Mouse (Mus musculus) kidney, postnatal 25 days (tissue): ENCODE data around the gene Lmbrd2.
A peak's percentile ranks its signal among the peaks of the same experiment; 100 is the strongest.

Source experiments
- DNase-seq, 2 experiments: peaks; one replicate each; pipeline ENCODE4 v3.0.0; 2021; ENCODE audit warnings: mixed read lengths in 2 of 2

Lmbrd2 gene

DNA sequence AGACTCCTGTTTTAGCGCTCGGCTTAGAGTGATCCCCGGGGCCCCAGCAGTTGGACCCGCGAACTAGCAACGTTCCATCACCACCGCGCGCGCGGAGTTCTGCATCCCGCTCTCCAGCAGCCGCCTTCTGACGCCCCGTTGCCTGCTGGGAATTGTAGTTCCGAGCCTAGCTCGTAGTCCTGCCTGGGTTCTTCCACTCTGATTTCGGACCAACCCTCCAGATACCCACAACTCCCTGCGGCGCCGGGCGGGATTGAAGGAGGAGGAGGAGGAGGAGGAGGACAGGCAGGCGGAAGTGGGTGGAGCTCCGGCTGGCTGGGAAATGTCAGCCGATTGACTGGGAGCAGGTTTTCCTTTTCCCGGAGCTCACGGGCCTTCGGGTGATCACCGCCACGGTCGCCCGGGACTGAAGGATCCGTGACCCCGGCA is at the start of gene Lmbrd2:
Lmbrd2 (plus strand) TSS at position 299 of the 429 bp plus-strand sequence.
- DNase-seq, result peak; percentile 97 to 98

- no peak for DNase-seq
Observed at GRCm38 (mm10) chr15:9090662-9091061, 49.7 kb upstream of the Lmbrd2 start.

- DNase-seq, result no peak
Observed at GRCm38 (mm10) chr15:9093598-9094365, 46.6 kb upstream of the Lmbrd2 start.

DNA sequence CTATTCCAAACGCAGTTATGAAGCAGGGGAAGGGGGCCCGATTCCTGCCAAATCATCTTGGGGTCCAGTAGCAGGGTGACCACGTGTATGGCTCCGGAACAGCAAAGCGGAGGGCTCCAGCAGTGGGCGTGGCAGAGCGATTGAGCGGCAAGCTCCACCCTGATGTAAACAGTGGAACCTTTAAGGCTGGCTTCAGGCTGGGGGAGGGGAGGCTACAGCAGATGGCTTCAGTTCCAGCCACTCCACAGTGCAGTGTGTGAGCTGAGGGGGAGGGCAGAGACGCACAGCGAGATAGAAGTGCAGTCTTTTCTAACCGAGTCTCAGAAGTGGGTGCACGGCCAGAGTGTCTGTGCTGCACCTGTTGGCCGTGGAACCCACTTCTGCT is 46.0 kb upstream of the Lmbrd2 start:
- DNase-seq, result no peak

DNA sequence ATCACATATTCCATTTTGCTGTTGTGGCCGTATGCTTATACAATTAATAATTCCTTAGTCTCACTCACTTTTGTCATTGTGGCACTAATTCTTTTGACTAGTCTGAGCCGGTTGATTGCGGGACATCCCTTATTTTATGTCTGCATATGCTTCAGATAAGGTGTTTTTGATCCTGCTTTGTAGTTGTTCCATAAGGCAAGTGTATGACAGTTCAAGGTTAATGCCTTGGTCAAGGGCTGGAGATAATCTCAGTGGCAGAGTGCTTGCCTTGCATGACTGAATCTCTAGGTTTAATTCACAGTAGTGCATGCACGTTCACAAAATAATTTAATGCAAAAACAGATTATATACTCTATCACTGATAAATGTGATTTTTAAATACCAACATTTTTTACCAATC is 43.5 kb upstream of the Lmbrd2 start:
- no peak for DNase-seq

DNA sequence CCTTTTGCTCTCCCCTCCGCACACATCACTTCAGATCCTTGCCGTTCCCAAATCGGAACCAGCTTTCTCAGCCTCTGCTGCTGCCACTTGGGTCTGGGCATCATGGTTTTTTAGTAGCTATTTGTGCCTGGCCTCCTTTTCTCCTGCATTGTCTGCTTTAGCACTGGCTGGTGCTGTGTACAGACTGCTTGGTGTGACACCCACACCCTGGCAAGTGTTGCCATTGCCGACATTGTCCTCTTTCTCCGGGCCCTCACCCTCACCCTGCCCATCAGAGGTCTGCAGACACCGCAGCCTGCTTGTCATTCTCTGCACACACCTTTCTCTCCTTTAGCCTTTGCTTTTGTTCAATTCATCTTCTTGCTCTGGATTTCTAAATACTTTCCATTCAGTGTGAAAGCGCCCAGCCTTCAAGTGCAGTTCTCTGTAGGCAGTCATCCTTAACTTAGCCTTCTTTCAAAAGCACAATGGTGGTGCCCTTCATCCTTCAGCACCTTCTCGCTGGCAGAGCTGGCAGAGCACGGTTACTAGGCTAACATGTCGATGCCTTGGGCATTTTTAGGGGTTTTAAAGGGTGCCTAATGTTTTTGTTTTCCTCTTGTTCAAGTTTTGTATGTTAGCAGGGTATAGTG is 39.8 kb upstream of the Lmbrd2 start:
- no peak for DNase-seq

GRCm38 (mm10) chr15:9106303-9107074 is 33.9 kb upstream of the Lmbrd2 start:
- DNase-seq, result no peak

- no peak for DNase-seq
Observed at GRCm38 (mm10) chr15:9110526-9111347, 29.6 kb upstream of the Lmbrd2 start.

DNA sequence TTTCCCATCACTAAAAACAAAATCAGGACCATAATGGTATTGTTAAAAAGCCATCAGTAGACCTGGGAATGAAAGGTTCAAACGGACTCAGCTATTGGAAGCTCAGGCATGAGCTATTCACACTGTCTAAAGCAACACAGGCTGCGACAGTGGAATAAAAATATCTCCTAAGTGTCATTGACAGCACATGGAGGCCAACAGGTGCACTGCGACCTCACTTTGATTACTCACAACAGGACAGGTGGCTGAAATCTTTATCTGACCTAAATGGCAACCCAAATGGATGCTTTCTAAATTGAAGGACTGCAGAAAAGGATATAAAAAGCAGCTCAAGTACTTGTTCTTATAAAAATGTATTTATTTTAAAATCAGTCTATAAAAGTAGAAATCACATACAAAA is 28.7 kb upstream of the Lmbrd2 start:
- DNase-seq, result no peak

DNA sequence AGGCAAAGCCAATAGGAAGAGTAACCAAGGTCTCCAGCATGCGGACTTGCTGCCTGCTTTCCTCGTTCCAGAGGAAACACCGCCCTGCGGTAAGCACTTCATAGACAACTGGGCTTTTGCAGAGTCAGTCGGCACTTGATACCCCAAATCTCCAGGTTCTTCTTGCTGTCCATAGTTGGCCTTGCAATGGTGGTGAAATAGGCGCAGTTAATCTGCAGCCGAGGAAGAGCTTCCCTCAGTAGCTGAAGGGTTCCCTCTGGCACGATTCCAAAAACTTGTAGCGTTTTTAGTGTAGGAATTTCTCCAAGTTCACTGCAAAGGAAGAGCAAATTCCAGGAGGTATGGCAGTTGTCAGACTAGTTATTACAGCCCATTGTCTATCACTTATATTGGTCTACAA is 26.8 kb upstream of the Lmbrd2 start:
- DNase-seq, result no peak

- DNase-seq, result no peak
Observed at GRCm38 (mm10) chr15:9114131-9114530, 26.2 kb upstream of the Lmbrd2 start.

- peak; percentile 40 to 50 for DNase-seq
Observed at GRCm38 (mm10) chr15:9114599-9114998, 25.8 kb upstream of the Lmbrd2 start.

- peak; percentile 26 to 61 for DNase-seq
Observed at GRCm38 (mm10) chr15:9118852-9119251, 21.5 kb upstream of the Lmbrd2 start.

DNA sequence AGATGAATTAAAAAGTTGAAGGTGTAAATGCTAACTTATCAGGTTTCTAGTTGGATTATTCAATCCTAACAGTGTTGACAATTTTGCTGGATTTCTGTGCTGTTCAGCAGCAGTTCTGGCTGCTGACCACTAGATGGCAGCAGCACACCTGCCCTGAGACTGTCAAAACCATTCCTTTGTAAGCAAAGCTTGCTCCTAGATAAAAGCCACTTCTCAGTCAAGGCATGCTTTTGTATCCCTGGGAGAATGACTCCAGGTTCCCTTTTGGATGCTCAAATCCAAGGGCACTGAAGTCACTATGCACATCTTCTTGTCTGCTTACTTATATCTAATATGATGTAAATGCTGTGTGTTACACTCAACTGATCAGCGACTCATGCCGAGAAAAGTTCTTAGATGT is 20.3 kb upstream of the Lmbrd2 start:
- peak; percentile 28 to 48 for DNase-seq

DNA sequence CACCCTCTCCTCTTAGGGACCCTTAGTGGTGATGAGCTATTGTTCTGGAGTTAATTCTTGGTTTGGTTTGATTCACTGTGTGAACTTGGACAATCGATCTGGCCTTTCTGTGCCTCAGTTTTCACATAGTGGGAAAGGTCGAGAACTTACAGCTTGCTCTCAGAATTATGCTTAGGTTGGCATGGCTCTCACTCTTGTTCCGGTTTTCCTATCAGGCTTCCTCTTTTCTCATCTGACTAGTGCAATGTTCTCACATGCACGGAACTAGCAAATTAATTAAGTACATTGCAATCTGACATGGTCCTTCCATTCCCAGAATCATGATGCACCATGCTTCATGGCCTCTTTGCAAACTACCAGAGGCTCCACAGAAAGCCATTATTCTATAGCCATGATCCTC is 17.4 kb upstream of the Lmbrd2 start:
- no peak for DNase-seq

- DNase-seq, result no peak
Observed at GRCm38 (mm10) chr15:9124856-9125255, 15.5 kb upstream of the Lmbrd2 start.

- no peak for DNase-seq
Observed at GRCm38 (mm10) chr15:9127051-9127791, 13.1 kb upstream of the Lmbrd2 start.

DNA sequence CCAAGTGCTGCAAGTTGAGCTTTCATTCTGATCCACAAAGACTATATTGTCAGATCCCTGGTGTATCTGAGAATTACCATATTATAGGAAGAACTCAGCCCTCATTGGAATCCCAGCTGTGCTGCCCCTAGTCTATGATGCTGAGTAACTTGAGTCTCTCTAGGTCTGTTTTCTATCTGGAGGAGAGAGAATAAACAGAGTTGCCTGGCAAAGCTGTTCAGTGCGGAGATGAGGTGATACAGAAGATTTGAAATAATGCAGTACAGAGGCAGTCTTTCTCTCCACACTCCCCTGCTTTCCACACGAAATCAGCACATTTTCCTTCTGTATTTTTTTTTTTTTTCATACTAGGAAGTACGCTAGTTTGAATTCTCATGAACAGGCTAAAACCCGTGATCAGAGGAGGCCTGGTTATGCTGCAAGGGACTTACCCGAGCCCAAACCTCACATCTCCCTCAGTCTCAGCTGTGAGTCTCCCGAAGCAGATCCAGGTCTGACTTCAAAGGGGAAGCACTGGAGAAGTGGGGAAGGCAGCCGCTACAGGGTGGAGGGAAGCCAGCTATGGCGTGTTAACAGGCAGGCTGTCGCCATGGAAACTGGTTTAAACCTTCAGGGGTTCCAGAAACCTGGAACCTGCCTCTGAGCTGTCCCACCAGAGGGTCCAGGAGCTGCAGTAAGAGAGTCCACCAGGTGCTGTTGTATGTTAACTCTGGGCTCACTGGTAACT is 9.4 kb upstream of the Lmbrd2 start:
- no peak for DNase-seq

DNA sequence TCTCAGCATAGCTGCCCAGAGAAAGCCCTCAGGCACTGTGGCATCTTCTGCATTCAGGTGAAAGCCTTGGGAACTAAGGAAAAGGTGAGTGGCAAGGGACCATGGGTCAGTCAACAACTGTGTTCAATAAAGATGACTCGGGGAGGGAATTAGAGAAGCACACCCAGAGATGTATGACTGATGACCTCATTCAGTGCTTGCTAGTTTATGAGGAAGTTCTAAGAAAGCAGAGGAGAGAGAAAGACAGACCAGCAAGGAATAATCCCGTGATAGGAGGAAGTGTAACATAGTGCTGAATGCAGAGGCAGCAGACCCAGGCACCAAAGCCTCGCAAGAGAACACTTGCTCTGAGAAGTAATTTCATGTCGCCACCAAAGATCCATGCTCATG is 8.9 kb upstream of the Lmbrd2 start:
- DNase-seq, result no peak

GRCm38 (mm10) chr15:9132693-9133443 is 7.5 kb upstream of the Lmbrd2 start:
- no peak for DNase-seq
